Mouse (Mus musculus) heart, embryonic 12.5 days (tissue): Measurements from ENCODE around the gene Uggt2. TPM values are rescaled to one million over a fixed set of nuclear protein-coding genes. Genes with fewer than 3 reads are reported as not detected.
"Not testable (repeated sequence)": the region's sequence is repeated elsewhere in the genome, so short reads cannot be mapped to it uniquely, and the experiment has no call there.

Experiments used
- ATAC-seq: fragments of 200-750 bp; cut with Nextera tagmentation; 2 replicates; pipeline ENCODE4 v1.8.0; 2017; ENCODE audit warnings: moderate TSS enrichment, moderate library complexity; ENCODE audit not compliant: insufficient number of reproducible peaks, low FRiP score
- H3K27ac ChIP-seq: fragments of 300-500 bp; sonication (generic); 2 replicates; pipeline ENCODE4 v1.5.1; 2016; ENCODE audit warnings: mild to moderate bottlenecking, moderate library complexity; ENCODE audit not compliant: poor library complexity, severe bottlenecking
- H3K27me3 ChIP-seq: fragments of 300-500 bp; sonication (generic); replicated peaks from 2 replicates; pipeline ENCODE4 v1.6.1; 2016; ENCODE audit warnings: mild to moderate bottlenecking, moderate library complexity
- H3K36me3 ChIP-seq: fragments of 300-500 bp; sonication (generic); 2 replicates; pipeline ENCODE4 v1.6.1; 2016; ENCODE audit warnings: mild to moderate bottlenecking, moderate library complexity
- H3K4me1 ChIP-seq: fragments of 300-500 bp; sonication (generic); replicated peaks from 2 replicates; pipeline ENCODE4 v1.6.1; 2016; ENCODE audit warnings: mild to moderate bottlenecking
- H3K4me2 ChIP-seq: fragments of 300-500 bp; sonication (generic); 2 replicates; pipeline ENCODE4 v1.6.1; 2016; ENCODE audit warnings: mild to moderate bottlenecking, moderate library complexity
- H3K4me3 ChIP-seq: fragments of 300-500 bp; sonication (generic); 2 replicates; pipeline ENCODE4 v1.5.1; 2016; ENCODE audit warnings: mild to moderate bottlenecking
- H3K9ac ChIP-seq: fragments of 300-500 bp; sonication (generic); 2 replicates; pipeline ENCODE4 v1.6.1; 2016; ENCODE audit warnings: mild to moderate bottlenecking, moderate library complexity
- H3K9me3 ChIP-seq: fragments of 300-500 bp; sonication (generic); replicated peaks from 2 replicates; pipeline ENCODE4 v1.6.1; 2016; ENCODE audit warnings: mild to moderate bottlenecking, moderate library complexity
- WGBS: fragments of 180-500 bp; shearing (Covaris S2); methylation state at CpG from one replicate; pipeline ENCODE4 v1.1.7; 2016; 5-methylcytosine and 5-hydroxymethylcytosine counted together
- polyA plus RNA-seq: library from polyadenylated mRNA; unstranded; fragments of >200 nt; fragmentation: Nextera tagmentation; extraction: Ambion mirVana; gene quantifications from 2 replicates; pipeline ENCODE4 v1.2.1, GENCODE M21; 2016

Gene Uggt2
- polyA plus RNA-seq, 1 experiment from 2014 or later: 11.3 TPM

DNA sequence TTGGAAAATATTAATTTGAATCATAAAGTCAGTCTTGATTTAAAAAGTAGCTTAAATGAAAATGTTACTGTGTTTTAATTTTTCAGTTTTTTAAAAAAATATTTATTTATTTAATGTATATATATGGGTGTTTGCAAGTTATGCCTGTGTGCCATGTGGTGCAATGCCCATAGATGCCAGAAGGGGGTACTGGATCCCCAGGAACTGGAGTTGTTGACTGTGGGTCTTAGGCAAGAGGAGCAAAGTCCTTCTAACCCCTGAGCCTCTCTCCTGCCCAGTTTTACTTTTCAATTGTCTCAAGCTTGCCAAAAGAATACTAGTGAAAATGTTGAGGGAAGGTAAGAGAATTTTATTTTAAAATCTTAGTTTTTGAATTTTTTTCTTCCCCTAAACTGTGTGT lies 95.9 kb downstream of the Uggt2 start:
- Histone ChIP-seq H3K4me3 (no peak overlapping the region), H3K27me3 (no peaks in the 10 kb centered on the region), H3K9ac (no peak overlapping the region), H3K4me2 (no peak overlapping the region), H3K9me3 (no peaks in the 10 kb centered on the region), H3K4me1 (peaks cover 10% of the 10 kb centered on the region; the same call in 1 of the 2 replicates), H3K27ac (no peak overlapping the region), H3K36me3 (peaks cover 22% of the 10 kb centered on the region)
- no peak for ATAC-seq

DNA sequence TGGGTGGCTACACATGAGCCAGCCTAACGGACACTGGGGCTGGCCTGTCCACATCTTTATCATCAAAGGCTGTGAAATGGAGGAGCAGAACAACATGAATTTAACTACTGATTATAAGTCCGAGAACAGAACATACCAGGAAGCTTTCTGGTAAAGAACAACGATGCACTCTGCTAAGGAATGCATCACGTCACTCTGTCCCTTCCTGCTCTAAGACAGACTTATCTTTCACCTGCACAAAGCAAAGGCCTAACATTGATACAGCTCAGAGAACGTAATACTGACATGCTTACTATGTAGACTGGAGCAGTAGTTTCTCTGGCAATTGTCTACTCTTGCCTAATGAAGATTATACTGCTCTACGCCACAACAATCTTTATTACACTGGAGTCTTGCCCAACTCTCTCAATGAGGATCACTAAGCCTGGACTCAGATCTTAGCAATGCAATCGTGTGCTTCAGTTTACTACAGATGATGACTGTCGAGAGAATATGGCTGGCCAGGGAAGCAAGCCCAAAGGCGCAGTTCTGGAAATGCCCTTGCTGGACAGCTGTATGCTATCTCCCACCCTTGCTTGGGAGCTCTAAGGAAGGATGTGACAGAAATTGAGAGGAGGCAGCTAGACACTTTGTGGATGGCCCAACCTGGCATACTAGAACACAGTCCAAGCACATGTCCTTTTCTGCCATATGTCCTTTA lies 103.9 kb downstream of the Uggt2 start:
- Histone ChIP-seq H3K9me3 (no peaks in the 10 kb centered on the region), H3K4me2 (no peak overlapping the region), H3K4me1 (no peaks in the 10 kb centered on the region), H3K9ac (no peak overlapping the region), H3K4me3 (no peak overlapping the region), H3K27me3 (no peaks in the 10 kb centered on the region), H3K27ac (no peak overlapping the region), H3K36me3 (peaks cover 53% of the 10 kb centered on the region)
- ATAC-seq: no peak
- 73% methylated on average over 9 of the region's 9 CpGs for WGBS

DNA sequence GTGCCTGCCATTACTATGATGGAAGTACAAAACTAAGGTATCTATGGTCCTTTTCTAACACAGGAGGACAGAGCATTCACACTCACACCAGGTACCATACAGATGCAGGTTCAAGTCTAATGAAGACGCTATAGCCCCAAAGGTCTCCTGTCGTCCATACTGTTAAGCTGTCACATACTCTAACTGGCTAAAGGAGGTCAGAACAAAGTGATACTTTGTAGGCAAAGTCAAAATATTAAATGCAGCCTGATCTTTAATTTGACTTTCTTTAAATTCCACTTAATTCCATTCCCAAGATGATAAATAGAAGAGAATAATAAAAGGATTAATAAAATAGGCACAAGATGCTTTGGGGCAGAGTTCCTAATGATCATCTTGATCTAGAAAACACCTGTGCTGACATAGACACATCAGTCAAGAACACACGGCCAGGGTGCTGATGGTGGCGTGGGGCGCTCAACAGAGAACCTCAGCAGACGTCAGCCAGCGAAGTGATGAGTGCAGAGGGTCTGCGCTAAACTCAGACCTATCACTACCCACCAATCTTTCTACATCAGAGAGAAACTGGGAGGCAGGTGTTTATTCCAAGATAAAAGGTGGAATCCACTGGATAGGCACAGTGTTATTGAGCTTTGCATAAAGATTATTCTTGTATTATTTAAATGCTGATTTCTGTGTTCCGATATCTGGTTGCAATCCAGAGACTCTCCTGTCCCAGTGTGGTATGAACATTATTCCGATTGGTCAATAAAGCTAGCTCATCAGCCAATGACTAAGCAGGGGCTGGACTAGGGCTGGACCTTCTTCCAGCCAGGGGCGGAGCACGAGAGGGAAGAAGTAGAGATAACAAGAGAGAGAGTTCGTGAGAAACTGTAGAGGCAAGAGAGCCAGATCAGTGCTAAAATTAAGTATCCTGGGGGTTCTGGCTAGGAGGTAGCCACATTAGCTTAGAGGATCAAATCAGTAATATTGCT lies 111.4 kb downstream of the Uggt2 start:
- peaks cover 5% of the 10 kb centered on the region; the same call in 1 of the 2 replicates for H3K4me1 ChIP-seq
- H3K27ac ChIP-seq: no peak overlapping the region
- no peak overlapping the region for H3K4me3 ChIP-seq
- no peaks in the 10 kb centered on the region for H3K27me3 ChIP-seq
- 43% methylated on average over 13 of the region's 13 CpGs for WGBS
- H3K9ac ChIP-seq: no peak overlapping the region
- H3K9me3 ChIP-seq: no peaks in the 10 kb centered on the region
- H3K4me2 ChIP-seq: peak overlapping the region; percentile 46
- ATAC-seq: peak; percentile 85
- peaks cover 27% of the 10 kb centered on the region for H3K36me3 ChIP-seq

DNA sequence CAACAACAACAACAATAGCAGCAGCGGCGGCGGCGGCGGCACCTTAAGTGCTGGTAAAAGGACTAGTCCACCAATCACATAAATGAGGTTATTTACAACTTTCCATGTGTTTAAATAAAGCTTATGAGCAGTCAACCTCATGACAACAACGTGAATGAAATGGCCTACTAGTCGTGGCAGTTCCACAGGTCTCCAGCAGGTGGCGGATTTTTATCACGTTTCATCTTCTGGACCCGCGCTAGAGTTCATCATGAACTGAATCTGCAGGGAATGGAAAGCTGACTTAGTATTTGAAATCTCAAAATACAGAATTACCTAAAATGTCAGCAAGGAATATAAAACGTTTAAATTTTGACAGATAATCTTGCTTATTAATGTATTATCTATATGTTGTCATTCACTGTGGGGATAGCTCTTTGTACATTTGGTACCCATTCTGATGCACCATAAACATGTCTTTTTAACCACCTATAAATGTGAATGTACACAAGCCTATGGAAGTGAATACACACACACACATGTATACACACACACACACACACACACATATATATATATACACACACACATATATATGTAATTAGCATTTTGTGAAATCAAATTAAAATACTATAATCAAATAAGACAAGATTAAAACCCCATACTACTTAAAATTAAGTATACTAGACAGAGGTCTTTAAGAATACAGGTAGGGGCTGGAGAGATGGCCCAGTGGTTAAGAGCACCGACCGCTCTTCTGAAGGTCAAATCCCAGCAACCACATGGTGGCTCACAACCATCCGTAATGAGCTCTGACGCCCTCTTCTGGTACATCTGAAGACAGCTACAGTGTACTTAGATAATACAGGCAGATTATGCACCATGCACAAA lies 112.3 kb downstream of the Uggt2 start:
- H3K9ac ChIP-seq: no peak overlapping the region
- WGBS: 41% methylated on average over 16 of the region's 16 CpGs
- no peaks in the 10 kb centered on the region for H3K27me3 ChIP-seq
- H3K27ac ChIP-seq: no peak overlapping the region
- peaks cover 5% of the 10 kb centered on the region; the same call in 1 of the 2 replicates for H3K4me1 ChIP-seq
- H3K4me3 ChIP-seq: no peak overlapping the region
- no peak for ATAC-seq
- no peak overlapping the region for H3K4me2 ChIP-seq
- H3K36me3 ChIP-seq: peaks cover 22% of the 10 kb centered on the region
- H3K9me3 ChIP-seq: no peaks in the 10 kb centered on the region

DNA sequence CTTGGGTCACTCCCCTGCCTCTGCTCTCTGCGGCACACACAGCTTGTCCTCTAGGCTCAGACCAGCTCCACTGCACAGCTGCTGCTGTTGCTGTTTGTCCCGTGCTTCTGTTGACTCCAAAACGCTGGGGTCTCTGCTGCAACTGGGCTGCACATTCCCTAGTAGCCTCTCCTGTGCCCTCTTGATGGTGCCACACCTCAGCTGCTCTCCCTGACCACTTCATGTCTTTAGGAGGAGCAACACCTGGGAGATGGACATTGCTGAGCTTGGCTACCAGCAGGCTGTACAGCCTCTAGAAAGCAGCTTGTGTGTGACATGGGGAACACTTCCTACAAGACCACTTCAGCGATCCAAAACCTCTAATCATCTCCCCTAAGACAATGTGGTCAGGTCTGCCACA lies 115.1 kb downstream of the Uggt2 start:
- Histone ChIP-seq H3K4me2 (no peak overlapping the region), H3K4me3 (no peak overlapping the region), H3K27me3 (no peaks in the 10 kb centered on the region), H3K36me3 (peaks cover 37% of the 10 kb centered on the region), H3K27ac (no peak overlapping the region), H3K9me3 (no peaks in the 10 kb centered on the region), H3K9ac (no peak overlapping the region), H3K4me1 (peaks cover 5% of the 10 kb centered on the region; the same call in 1 of the 2 replicates)
- no peak for ATAC-seq
- 80% methylated on average over 4 of the region's 4 CpGs for WGBS

DNA sequence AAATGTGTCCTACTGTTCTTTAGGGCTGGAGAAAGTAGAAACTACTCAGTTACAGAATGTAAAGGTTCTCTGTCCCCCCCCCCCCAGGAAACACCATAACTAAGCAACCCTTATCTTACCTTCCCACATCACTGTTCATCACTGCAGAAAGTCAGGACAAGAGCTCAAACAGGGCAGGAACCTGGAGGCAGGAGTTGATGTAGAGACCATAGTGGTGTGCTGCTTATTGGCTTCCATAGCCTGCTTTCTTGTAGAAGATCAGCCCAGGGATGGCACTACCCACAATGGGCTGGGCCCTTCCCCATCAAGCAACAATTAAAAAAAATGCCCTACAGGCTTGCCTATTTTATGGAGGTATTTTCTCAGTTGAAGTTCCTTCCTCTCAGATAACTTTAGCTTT lies 115.8 kb downstream of the Uggt2 start:
- no peak overlapping the region for H3K4me3 ChIP-seq
- no peaks in the 10 kb centered on the region; the same call in 1 of the 2 replicates for H3K4me1 ChIP-seq
- peak overlapping the region; percentile 36 for H3K27ac ChIP-seq
- H3K9ac ChIP-seq: no peak overlapping the region
- H3K36me3 ChIP-seq: peaks cover 38% of the 10 kb centered on the region
- H3K27me3 ChIP-seq: no peaks in the 10 kb centered on the region
- H3K4me2 ChIP-seq: no peak overlapping the region
- no peaks in the 10 kb centered on the region for H3K9me3 ChIP-seq
- ATAC-seq: no peak

DNA sequence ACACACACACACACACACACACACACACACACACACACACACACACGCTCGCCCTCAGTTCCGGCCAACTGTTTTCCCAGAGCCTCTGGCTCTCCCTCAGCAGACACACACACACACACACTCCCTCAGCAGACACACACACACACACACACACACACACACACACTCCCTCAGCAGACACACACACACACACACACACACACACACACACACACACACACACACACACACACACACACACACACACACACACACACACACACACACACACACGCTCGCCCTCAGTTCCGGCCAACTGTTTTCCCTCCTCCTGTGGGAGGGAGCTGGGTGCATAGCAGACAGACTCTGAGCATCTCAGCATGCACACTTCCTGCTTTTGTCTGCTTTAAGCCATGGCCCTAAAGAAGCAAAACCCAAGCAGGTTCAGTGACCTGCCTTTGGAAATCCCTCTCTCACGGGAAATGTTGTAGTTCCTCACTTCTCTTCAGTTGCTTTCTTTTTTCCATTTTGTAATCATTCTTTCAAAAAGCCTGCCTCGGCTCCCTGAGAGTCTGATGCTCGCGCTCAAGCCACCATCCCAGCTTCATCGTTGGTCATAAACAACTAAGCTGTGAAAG lies 116.7 kb downstream of the Uggt2 start:
- WGBS: 62% methylated on average over 8 of the region's 11 CpGs
- H3K4me1 ChIP-seq, H3K4me2 ChIP-seq, H3K9me3 ChIP-seq, H3K9ac ChIP-seq, H3K27me3 ChIP-seq, H3K4me3 ChIP-seq: not testable (repeated sequence)
- H3K27ac ChIP-seq: peak overlapping the region; percentile 36
- peaks cover 47% of the 10 kb centered on the region for H3K36me3 ChIP-seq
- ATAC-seq: peak; percentile 74

DNA sequence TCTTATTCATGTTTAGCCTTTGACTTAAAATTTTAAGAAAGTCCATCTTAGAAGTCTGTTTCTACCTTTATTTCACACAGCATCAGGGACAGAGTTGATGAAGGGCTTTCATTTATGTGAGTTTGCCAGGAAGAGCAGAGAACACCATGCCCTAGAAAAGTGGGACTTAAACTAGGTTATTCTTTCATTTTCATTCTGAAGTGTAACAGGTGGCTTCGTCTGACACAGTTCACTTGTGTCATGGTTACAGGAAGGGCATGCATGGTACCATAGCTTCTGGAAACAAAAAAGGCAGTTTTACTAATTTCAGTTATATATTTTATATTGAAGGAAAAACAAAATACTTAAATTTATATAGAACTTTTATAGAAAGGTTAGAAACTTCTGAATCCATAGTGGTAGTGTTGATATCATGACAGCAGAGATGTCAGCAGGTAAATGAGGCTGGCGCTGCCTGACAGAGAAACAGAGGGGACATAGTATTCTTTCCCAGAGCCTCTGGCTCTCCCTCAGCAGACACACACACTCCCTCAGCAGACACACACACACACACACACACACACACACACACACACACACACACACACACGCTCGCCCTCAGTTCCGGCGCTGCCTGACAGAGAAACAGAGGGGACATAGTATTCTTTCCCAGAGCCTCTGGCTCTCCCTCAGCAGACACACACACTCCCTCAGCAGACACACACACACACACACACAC lies 117.4 kb downstream of the Uggt2 start:
- ATAC-seq, H3K27me3 ChIP-seq, H3K4me3 ChIP-seq, H3K9ac ChIP-seq, H3K9me3 ChIP-seq, H3K27ac ChIP-seq, H3K4me2 ChIP-seq, H3K4me1 ChIP-seq: not testable (repeated sequence)
- H3K36me3 ChIP-seq: peaks cover 53% of the 10 kb centered on the region
- 72% methylated on average over 4 of the region's 6 CpGs for WGBS

DNA sequence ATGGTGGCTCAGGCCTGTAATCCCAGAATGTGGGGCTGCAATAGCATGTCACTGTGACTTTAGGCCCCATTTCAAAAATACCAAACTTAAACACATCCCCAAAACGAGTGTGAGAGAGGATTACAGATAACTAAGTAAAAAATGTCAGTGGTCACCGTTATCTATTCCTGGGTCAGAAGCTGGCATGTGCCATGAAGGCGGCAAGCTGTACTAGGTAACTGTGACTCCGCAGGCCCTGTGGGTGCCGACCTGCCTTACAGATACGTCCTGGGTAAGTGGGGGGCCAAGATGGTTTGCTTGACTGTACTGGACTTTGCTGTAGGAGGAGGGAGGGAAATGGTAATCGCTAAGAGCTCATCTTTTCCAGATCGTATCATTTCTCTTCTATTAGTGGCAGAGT lies 118.3 kb downstream of the Uggt2 start:
- 78% methylated on average over 8 of the region's 8 CpGs for WGBS
- no peak for ATAC-seq
- no peaks in the 10 kb centered on the region for H3K9me3 ChIP-seq
- peaks cover 62% of the 10 kb centered on the region for H3K36me3 ChIP-seq
- no peak overlapping the region for H3K4me3 ChIP-seq
- no peaks in the 10 kb centered on the region for H3K4me1 ChIP-seq
- no peak overlapping the region for H3K9ac ChIP-seq
- no peak overlapping the region for H3K27ac ChIP-seq
- H3K27me3 ChIP-seq: no peaks in the 10 kb centered on the region
- H3K4me2 ChIP-seq: no peak overlapping the region

DNA sequence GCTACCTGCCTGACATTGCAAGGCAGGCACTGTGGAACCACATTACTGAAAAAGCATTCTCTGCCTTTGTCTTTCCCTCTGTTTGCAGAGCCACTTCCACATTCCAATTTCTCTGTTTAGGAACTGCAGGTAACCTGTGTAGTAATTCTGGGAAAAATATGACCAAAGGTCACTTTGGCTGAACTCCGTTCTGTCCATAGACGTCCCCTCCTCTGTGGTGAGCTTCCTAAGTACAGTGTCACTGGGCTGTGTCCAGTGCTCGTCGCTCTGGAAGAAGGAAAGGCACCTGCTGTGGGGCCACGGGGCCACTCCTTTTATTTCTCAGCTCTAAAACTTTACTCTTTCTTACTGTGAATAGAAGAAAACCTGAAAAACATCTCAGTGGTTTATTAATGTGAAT lies 118.9 kb downstream of the Uggt2 start:
- Histone ChIP-seq H3K4me3 (no peak overlapping the region), H3K9me3 (no peaks in the 10 kb centered on the region), H3K4me2 (no peak overlapping the region), H3K27me3 (no peaks in the 10 kb centered on the region), H3K9ac (no peak overlapping the region), H3K36me3 (peaks cover 65% of the 10 kb centered on the region), H3K4me1 (no peaks in the 10 kb centered on the region), H3K27ac (no peak overlapping the region)
- ATAC-seq: no peak
- 82% methylated on average over 5 of the region's 5 CpGs for WGBS
